Mouse (Mus musculus) central nervous system, embryonic 11.5 days (tissue): ENCODE results near the gene Olfr1427. TPM values are rescaled to one million over a fixed set of nuclear protein-coding genes. Genes with fewer than 3 reads are reported as not detected.

Experiments
- polyA plus RNA-seq: library from polyadenylated mRNA; depleted of rRNA; stranded (reverse); fragments of >200 nt; gene quantifications from 2 replicates; pipeline ENCODE4 v1.2.3, GENCODE M21; 2012; rRNA removed

Gene Olfr1427
- not detected in 2 replicates for polyA plus RNA-seq

GRCm38 (mm10) chr19:12103234-12103633 is at the start of gene Olfr1427:
Olfr1427 (minus strand) TSS chr19:12103334.

GRCm38 (mm10) chr19:12123103-12123502 is 20.0 kb upstream of the Olfr1427 start, which contains the start of gene Olfr76:
Olfr76 (minus strand) TSS chr19:12123203.

DNA sequence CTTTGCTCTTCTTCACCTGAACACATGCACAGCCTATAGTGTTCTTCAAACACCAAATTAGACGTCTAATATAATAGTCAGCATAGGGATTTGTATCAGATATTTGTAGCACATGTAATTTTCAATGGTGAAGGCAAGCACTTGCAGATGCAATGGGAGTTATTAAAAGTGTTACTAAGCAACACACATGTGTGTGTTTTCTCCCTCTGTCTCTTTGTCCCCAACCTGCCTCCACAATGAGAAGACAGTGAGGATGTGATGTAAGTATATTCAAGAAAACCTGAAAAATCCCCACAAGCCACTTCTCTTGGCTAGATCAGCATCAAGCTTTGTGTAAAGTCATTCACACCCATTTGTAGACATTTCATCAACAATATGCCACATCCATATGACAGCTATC is 12.7 kb upstream of the Olfr1427 start, which contains the start of gene Olfr1428:
TSS of gene Olfr1428 (minus strand) at position 101 of the 400 bp plus-strand sequence.

DNA sequence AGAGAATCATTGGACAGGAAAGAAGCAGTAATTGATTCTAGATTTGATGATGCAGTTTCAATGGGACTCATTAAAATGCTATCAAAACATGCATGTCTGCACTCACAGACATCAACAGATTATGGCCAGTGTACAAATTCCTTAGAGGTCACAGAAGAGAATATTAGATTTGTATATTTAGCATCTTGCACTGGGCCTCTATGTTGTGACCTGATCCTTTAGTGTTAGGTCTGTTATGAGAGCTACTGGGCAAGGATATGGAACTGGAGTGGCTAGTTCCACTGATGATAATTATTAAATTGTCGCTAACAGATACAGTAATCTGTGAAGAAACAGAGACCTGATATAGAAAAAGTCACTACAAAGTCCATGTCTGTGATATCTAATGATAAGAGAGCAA is 11.2 kb downstream of the Olfr1427 start, which contains the start of gene Olfr1426:
TSS of gene Olfr1426 (minus strand) at position 101 of the 400 bp plus-strand sequence.

GRCm38 (mm10) chr19:12077631-12078030 is 25.5 kb downstream of the Olfr1427 start, which contains the start of gene Olfr1425:
Olfr1425 (minus strand) TSS chr19:12077731.

DNA sequence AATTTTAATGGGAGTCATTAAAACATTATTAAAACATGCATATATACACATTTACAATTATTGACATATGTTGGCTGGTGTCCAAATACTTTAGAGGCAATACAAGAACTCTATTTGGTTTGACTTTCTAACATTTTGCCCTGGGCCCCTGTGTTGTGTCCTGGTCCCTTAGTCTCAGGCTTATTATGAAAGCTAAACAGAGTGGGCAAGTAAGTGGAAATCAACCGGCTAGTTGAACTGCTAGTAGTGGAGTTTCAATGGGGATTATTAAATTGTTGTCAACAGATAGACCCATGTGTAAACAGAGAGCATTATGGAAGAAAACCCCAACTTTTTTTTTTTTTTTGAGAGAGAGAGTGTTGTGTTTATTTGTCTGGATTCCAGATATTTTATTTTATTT is 40.6 kb downstream of the Olfr1427 start, which contains the start of gene Olfr1424:
TSS of gene Olfr1424 (minus strand) at position 101 of the 400 bp plus-strand sequence.

Other genes with a start within 250 kb of the Olfr1427 start
- not detected in 2 replicates for gene Olfr1418, start 242.3 kb downstream of the Olfr1427 start, polyA plus RNA-seq
- not detected in 2 replicates for gene Olfr1419, start 228.2 kb downstream of the Olfr1427 start, polyA plus RNA-seq
- gene Olfr1420, start 216.8 kb downstream of the Olfr1427 start, polyA plus RNA-seq = not detected in 2 replicates
- 27.2 and 36.1 TPM in 2 replicates for gene Patl1, start 190.9 kb downstream of the Olfr1427 start, polyA plus RNA-seq
- 32.7 and 32.9 TPM in 2 replicates for gene Osbp, start 137.4 kb downstream of the Olfr1427 start, polyA plus RNA-seq
- gene Olfr1423, start 62.0 kb downstream of the Olfr1427 start, polyA plus RNA-seq = 0.01 TPM in 1 of 2 replicates, not detected in the other
- gene Olfr1424, start 40.7 kb downstream of the Olfr1427 start, polyA plus RNA-seq = not detected in 2 replicates
- gene Olfr1425, start 25.6 kb downstream of the Olfr1427 start, polyA plus RNA-seq = not detected in 2 replicates
- gene Olfr1426, start 11.3 kb downstream of the Olfr1427 start, polyA plus RNA-seq = not detected in 2 replicates
- gene Olfr1428, start 12.6 kb upstream of the Olfr1427 start, polyA plus RNA-seq = not detected in 2 replicates
- gene Olfr76, start 19.9 kb upstream of the Olfr1427 start, polyA plus RNA-seq = not detected in 2 replicates
- gene Olfr1555-ps1, start 66.8 kb upstream of the Olfr1427 start, polyA plus RNA-seq = not detected in 2 replicates
- gene Olfr1431, start 97.3 kb upstream of the Olfr1427 start, polyA plus RNA-seq = not detected in 2 replicates
- not detected in 2 replicates for gene Olfr1432, start 129.3 kb upstream of the Olfr1427 start, polyA plus RNA-seq
- not detected in 2 replicates for gene Olfr262, start 138.3 kb upstream of the Olfr1427 start, polyA plus RNA-seq
- not detected in 2 replicates for gene Olfr235, start 157.7 kb upstream of the Olfr1427 start, polyA plus RNA-seq
- gene Olfr1434, start 176.5 kb upstream of the Olfr1427 start, polyA plus RNA-seq = not detected in 2 replicates
- not detected in 2 replicates for gene Olfr1436, start 195.8 kb upstream of the Olfr1427 start, polyA plus RNA-seq
- gene Olfr1437, start 221.8 kb upstream of the Olfr1427 start, polyA plus RNA-seq = not detected in 2 replicates
- gene Olfr1438-ps1, start 232.6 kb upstream of the Olfr1427 start, polyA plus RNA-seq = not detected in 2 replicates